Mouse (Mus musculus): ENCODE measurements around the gene Negr1.

- TF ChIP-seq CTCF (IDR thresholded peaks at IDR 0.05; ENCODE audit: extremely low read depth, insufficient read depth, low read length) (no peak), POLR2A (IDR thresholded peaks at IDR 0.05; ENCODE audit: extremely low read depth, insufficient read depth, low read length) (no peak)
Measured at GRCm38 (mm10) chr3:156527231-156527995, 34.2 kb upstream of the Negr1 start.
